ENCODE assay signal across 9 mouse cellular contexts in the genomic region with DNA sequence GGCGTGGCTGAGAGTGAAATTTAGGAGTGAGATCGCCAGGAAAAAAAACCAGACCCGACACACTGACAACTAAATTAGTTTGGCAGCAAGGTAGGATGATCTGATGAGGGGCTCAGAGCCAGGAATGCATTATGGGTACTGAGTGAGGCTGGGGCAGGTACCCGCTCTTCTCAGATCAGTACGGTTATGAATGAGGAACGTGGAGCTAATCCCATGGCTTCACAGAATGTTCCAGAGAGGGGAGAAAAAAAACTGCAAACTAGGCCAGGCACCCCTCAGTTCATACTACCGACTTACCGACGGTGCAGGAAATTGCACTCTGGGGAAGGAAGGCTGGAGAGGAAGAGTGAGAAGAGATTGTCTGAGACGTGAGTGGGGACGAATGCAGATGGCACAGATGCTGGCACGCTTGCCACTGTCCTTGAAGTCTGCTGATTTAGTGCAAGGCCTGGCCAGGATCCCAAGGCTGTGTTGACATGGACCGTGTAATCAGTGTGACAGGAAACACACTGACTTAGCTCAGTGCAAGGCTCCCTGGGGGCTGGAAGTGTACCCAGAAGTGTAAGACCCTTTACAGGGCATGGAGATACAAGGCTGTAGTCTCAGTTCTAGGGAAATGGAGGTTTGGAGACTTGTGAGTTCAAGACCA.
DNase-seq lines count a peak whose midpoint lies in the region; ATAC-seq lines count a peak whose summit lies in the region.
"Had no signal": no experiment of that assay in that cellular context is flagged by ENCODE, and none has a peak within 500 bp of the region (broad histone marks: within the 10 kb centered on the region; RNA-seq: fewer than 3 reads in every experiment).

No protein-coding gene starts in this region.

- ATAC-seq in kidney, embryonic 16.5 days (ENCODE audit: low FRiP score, low TSS enrichment) = no peak
- ATAC-seq in heart, embryonic 15.5 days (replicated peaks; ENCODE audit: insufficient number of reproducible peaks, insufficient read depth, low FRiP score, low read depth) = peak; percentile 71
- ATAC-seq in megakaryocyte progenitor cell, adult 5-6 weeks (replicated peaks; ENCODE audit: poor library complexity) = no peak
- ATAC-seq in liver, embryonic 12.5 days = no peak

- H3K9ac ChIP-seq in kidney, embryonic 16.5 days (replicated peaks; ENCODE audit: low read length) = no peak overlapping the region
- no peak overlapping the region for H3K9ac ChIP-seq in heart, embryonic 15.5 days
- H3K9ac ChIP-seq in liver, embryonic 12.5 days = no peak overlapping the region

- 64% methylated on average over 13 of the region's 13 CpGs for WGBS in kidney, embryonic 16.5 days
- 37% methylated on average over 13 of the region's 13 CpGs for WGBS in heart, embryonic 15.5 days
- 53% methylated on average over 13 of the region's 13 CpGs for WGBS in liver, embryonic 12.5 days (ENCODE audit: insufficient replicate concordance)

- peaks cover 11% of the 10 kb centered on the region for H3K4me1 ChIP-seq in kidney, embryonic 16.5 days (ENCODE audit: insufficient read depth, low read length)
- peaks cover 22% of the 10 kb centered on the region for H3K4me1 ChIP-seq in heart, embryonic 15.5 days (replicated peaks)
- H3K4me1 ChIP-seq in liver, embryonic 12.5 days = peaks cover 22% of the 10 kb centered on the region

- intact Hi-C loops in left cerebral cortex, postnatal 25 days (cut with DNase I) = no loop called here

- peak; percentile 8 for DNase-seq in kidney, adult 11 months
- peak; percentile 87 for DNase-seq in adrenal gland, postnatal 25 days
- DNase-seq in lung, postnatal 36 days = peak; percentile 69
- no peak for DNase-seq in left cerebral cortex, postnatal 25 days (ENCODE audit: low spot score in 2 of 2)

- no peak overlapping the region for H3K4me3 ChIP-seq in kidney, embryonic 16.5 days (ENCODE audit: low read length)
- H3K4me3 ChIP-seq in heart, embryonic 15.5 days = no peak overlapping the region
- no peak overlapping the region for H3K4me3 ChIP-seq in liver, embryonic 12.5 days

- H3K4me2 ChIP-seq in kidney, embryonic 16.5 days (replicated peaks; ENCODE audit: low read depth, low read length) = no peak overlapping the region
- no peak overlapping the region for H3K4me2 ChIP-seq in heart, embryonic 15.5 days
- no peak overlapping the region for H3K4me2 ChIP-seq in liver, embryonic 12.5 days

- H3K27ac ChIP-seq in kidney, embryonic 16.5 days (ENCODE audit: low read length) = no peak overlapping the region
- H3K27ac ChIP-seq in heart, embryonic 15.5 days = peak overlapping the region; percentile 26
- H3K27ac ChIP-seq in liver, embryonic 12.5 days = no peak overlapping the region

- H3K9me3 ChIP-seq in kidney, embryonic 16.5 days (ENCODE audit: low read length) = no peaks in the 10 kb centered on the region
- no peaks in the 10 kb centered on the region for H3K9me3 ChIP-seq in heart, embryonic 15.5 days (replicated peaks)
- no peaks in the 10 kb centered on the region for H3K9me3 ChIP-seq in liver, embryonic 12.5 days (replicated peaks)
- H3K9me3 ChIP-seq: G1E had no signal

- no peaks in the 10 kb centered on the region for H3K27me3 ChIP-seq in kidney, embryonic 16.5 days (ENCODE audit: insufficient read depth, low read length)
- no peaks in the 10 kb centered on the region for H3K27me3 ChIP-seq in heart, embryonic 15.5 days
- no peaks in the 10 kb centered on the region for H3K27me3 ChIP-seq in liver, embryonic 12.5 days (replicated peaks)

- no peaks in the 10 kb centered on the region for H3K36me3 ChIP-seq in kidney, embryonic 16.5 days (ENCODE audit: insufficient read depth, low read length)
- no peaks in the 10 kb centered on the region for H3K36me3 ChIP-seq in heart, embryonic 15.5 days
- no peaks in the 10 kb centered on the region for H3K36me3 ChIP-seq in liver, embryonic 12.5 days

Comparison
In these comparisons a context has a peak if more than half of its experiments do, and no peak if none do; other contexts are left out.
1. DNase-seq: peak in kidney, adult 11 months (single experiment), adrenal gland, postnatal 25 days (single experiment) and lung, postnatal 36 days (single experiment); none in left cerebral cortex, postnatal 25 days (0 of 2).